Mouse (Mus musculus) embryonic stem cell, embryonic (primary cell): ENCODE measurements around the gene Cep135.

ENCODE experiments used
- CTCF ChIA-PET, 4 experiments: fragments of 300-600 bp in 2 of 4; fragments of 350-600 bp in 2 of 4; sonication (Branson Sonifier 250); formaldehyde crosslinking; loops; one replicate each; lab custom pipeline; 2022; ENCODE audit warnings: inconsistent platforms in 2 of 4; lab: Charles Lee
- POLR2A ChIA-PET, 4 experiments: fragments of 300-600 bp in 2 of 4; fragments of 350-600 bp in 2 of 4; sonication (Branson Sonifier 250); formaldehyde crosslinking; loops; one replicate each; lab custom pipeline; 2022; ENCODE audit warnings: antibody characterized with exemption in 4 of 4, inconsistent platforms in 1 of 4; lab: Charles Lee

Cep135 gene

DNA sequence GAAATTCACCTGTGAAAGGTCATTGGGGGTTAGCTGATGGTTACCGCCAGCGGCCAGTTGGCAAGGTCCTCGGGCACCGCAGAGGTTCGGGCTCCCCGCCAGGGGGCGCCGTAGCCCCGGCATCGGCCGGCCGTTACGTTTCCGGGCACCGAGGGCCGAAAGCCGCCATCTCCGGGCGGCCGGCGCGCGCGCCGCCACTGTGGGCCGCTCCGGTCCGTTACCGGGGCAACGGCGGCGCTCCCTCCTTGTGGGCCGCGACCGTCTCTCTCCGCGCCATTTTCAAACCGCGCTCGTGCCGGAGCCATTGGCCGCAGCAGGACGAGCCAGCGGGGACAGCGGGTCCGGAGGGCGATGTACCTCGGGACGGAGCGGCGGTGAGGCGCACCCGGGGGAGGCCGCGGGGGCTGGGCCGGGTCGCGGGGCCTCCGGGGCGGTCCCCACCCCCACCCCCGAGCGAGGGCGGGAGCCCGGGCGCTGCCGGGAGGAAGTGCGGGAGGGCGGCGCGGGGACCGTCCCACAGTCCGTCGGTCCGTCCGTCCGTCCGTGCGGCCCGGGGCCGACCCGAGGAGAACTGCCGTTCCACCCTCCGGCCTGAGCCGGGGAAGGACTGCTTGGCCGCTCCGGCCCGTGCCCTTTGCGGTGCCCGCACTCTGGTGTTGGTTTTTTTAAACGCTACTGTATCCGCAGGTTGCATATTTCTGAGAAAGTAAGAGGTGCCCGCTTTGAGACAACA lies at the start of gene Cep135:
Cep135 (plus strand) TSS at position 148 of the 733 bp plus-strand sequence.
- ChIA-PET CTCF (interaction anchor here in 3 of 4 experiments (0.6 to 1.6 kb wide), 6 partner anchors 8 to 314 kb away, joined by 3 to 11 read pairs (median 3); no protein-coding TSS in a partner anchor), POLR2A (interaction anchor here in 1 of 4 experiments (0.9 kb wide), 1 partner anchor 45 kb away, joined by 3 read pairs; no protein-coding TSS in a partner anchor)

DNA sequence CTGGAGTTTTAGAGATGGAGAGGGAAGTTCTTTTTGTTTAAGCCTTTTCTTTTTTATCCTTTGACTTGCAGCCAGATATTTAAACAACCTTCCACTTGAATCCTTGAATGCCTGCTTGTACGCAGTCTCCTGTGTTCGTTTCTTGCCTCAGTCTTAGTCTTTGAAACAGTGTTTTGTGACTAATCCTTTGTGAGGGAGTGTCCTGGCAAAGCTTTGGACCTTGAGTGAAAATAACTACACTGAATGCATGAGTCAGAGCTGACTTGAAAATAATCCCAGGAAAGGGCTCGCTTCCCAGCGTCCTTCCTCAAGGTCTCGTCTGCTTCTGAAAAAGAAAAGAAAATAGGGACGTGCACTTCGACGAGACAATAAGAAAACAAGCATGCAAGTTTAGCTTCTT lies 48.3 kb upstream of the Cep135 start:
- ChIA-PET CTCF (interaction anchor here in 1 of 4 experiments (0.6 kb wide), 2 partner anchors 40 to 254 kb away, joined by 3 to 4 read pairs; no protein-coding TSS in a partner anchor), POLR2A (interaction anchor here in 1 of 4 experiments (0.7 to 1.3 kb wide), 2 partner anchors 9 to 17 kb away, joined by 3 to 4 read pairs; no protein-coding TSS in a partner anchor)

DNA sequence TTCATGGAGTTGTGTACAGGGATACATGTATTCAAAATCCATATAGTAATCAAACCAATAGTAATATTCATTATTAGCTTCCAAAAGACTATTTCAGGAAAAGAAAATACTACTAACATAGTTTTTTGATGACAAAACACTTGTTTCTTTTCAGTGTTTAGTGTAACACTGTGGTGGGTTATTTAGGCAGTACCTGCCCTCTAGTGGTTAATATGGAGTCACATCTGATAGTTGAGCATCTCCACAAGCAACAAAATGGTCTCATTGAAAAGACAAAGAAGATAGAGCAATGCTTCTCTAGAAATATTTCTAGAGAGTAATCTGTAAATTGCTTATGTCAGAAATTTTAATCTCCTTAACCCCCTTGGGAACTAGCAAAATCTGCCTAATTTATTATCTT lies 47.7 kb upstream of the Cep135 start:
- POLR2A ChIA-PET: interaction anchor here in 1 of 4 experiments (0.6 kb wide), 1 partner anchor 588 kb away, joined by 3 read pairs; no protein-coding TSS in a partner anchor
- CTCF ChIA-PET: interaction anchor here in 1 of 4 experiments (0.6 kb wide), 1 partner anchor 40 kb away, joined by 3 read pairs; no protein-coding TSS in a partner anchor

DNA sequence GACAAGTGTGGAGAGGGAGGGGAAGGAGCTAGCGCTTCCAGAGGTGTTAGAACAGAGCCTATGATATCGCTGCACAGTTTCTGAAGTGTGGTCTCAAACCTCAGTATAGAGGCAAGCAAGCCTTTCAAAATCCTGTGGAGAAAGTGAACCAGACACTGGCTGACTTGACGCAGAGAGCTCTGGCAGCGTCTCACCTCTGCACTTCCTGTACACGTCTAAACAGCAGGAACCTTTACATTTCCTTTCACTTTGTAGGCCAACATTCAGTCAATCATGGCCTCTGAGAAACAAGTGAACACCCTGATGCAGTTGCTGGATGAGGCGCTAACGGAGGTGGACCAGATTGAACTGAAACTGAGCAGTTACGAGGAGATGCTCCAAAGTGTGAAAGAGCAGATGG lies 45.3 kb upstream of the Cep135 start:
- POLR2A ChIA-PET: interaction anchor here in 2 of 4 experiments (0.6 to 1.7 kb wide), 2 partner anchors 14 to 1272 kb away, joined by 3 to 5 read pairs; partner anchors contain the start of gene Exoc1 (in 1 of the 2)
- CTCF ChIA-PET: interaction anchor here (0.6 to 1.3 kb wide), 4 partner anchors 11 to 965 kb away, joined by 3 to 15 read pairs (median 4); partner anchors contain the start of gene Kdr (in 1 of the 4)

DNA sequence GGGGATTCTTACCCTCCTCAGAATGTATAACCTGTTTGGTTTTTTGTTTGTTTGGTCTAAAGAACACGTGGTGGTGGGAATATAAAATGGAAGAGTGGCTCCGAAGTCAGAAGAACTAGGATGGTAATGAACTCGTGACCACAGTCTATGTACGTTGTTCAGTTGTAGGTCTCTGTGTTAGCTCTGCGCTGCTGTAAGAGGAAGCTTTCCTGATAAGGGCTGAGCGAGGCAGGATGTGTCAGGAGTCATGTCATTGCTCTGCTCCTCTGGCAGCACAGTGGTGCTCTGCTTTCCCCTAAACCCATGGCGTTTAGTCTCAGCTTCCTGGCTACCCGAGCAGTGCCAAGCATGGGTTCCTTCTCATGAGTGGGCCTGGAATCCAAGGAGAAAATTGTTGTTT lies 38.1 kb upstream of the Cep135 start:
- POLR2A ChIA-PET: interaction anchor here in 1 of 4 experiments (1.1 kb wide), 1 partner anchor 14 kb away, joined by 3 read pairs; no protein-coding TSS in a partner anchor
- CTCF ChIA-PET: no interaction called here

DNA sequence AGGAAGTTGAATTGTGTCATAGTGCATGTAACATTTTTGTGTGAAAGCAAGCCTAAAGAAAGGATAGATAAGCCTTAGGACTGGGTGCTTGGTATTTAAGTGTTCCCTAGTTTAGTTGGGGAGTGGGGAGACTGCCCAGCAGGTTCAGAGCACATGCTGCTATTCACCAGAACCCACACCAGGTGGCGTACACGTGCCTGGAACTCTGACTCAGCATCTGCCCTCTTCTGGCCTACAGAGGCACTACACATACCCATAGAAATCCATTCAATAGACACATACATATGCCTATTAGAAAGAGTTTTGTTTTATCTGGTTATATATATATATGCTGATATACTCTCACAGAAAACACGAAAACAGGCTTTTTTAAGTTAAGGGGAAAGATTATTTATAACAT lies 23.2 kb upstream of the Cep135 start:
- POLR2A ChIA-PET: interaction anchor here in 1 of 4 experiments (1.2 kb wide), 1 partner anchor 36 kb away, joined by 3 read pairs; the partner anchor contains the start of gene Exoc1
- CTCF ChIA-PET: no interaction called here

DNA sequence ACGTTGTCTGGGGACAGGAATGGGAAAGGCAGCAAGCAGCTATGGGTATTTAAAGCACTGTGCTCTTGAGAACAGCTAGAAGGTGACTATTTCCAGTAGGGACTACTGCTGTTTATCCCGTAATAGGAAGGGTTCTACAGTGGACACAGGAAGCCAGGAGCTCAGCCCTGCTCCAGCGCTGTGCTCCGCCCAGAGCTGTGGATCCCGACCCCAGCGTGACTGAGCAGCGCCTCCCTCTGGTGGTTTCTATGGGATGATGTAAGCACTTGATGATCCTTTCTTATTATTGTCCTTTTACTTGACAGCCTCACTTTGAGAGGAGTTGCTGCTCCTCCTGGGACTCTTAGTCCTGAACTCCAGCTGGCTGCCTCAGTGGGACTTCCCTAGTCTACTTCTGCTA lies 14.2 kb upstream of the Cep135 start:
- POLR2A ChIA-PET: interaction anchor here in 2 of 4 experiments (1.0 kb wide), 2 partner anchors 16 to 434 kb away, joined by 3 read pairs; partner anchors contain the start of gene Srd5a3 (in 1 of the 2)
- CTCF ChIA-PET: interaction anchor here in 3 of 4 experiments (0.6 to 1.0 kb wide), 3 partner anchors 14 to 703 kb away, joined by 3 to 5 read pairs (median 3); partner anchors contain the start of gene Cep135 (in 1 of the 3)

DNA sequence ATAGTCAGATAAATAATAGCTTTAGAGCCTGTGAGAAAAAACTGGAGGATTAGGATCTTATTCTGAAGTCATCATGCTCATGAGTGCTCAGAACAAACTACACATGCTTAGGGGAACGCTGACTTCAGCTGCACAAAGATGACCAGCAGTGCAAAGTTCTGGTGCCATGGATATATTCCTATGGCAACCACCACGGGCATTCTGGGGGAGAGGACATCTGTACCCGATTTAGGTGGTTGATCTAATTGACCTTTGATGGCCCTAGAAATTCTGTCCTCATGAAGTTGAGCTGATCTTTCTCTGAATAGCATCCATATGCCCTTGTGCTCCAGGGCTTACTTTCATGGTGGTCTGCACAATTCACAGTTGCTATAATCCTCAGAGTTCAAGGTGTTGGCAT lies 11.5 kb upstream of the Cep135 start:
- ChIA-PET CTCF (no interaction called here), POLR2A (interaction anchor here in 1 of 4 experiments (1.3 kb wide), 1 partner anchor 10 kb away, joined by 3 read pairs; no protein-coding TSS in a partner anchor)

DNA sequence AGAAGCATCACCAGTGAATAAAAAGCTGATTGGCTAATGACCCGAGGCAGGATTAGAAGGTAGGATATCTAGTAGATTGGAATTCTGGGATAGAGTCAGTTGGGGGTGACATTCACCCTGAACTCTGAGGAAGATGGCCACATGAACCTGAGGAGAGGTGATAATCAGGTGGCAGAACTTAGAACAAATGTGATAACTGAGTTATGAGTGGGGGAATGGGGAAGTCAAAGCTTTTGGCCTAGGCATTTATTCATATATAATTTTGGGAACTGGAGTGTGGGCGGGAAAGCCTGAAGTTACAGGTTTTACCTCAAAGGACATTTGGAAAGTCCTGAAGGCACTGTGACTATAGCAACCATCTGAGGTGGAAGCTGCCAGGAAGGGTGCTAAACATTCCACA lies 3.1 kb upstream of the Cep135 start:
- CTCF ChIA-PET: no interaction called here
- POLR2A ChIA-PET: interaction anchor here in 1 of 4 experiments (0.6 kb wide), 1 partner anchor 944 kb away, joined by 5 read pairs; no protein-coding TSS in a partner anchor

DNA sequence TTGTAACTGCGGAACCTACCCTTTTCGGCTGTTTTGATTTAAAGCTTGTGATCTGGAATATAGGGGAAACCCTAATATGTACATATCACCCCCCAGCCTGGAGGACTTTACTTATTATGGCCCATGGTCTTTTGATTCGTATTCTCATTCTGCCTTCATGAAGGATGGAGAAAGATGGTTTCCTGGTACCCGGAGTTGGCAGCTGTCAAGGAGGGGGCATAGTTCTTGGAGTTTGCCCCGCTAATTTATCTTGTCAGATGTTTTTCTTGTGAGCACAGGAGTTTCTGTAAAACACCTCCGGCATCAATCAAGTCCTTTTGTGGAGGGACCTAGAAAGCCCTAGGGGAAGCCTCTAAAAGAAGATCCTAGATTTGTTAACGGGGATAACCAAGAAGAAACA lies 813 bp downstream of the Cep135 start:
- POLR2A ChIA-PET: interaction anchor here in 3 of 4 experiments (0.6 to 1.6 kb wide), 8 partner anchors 15 to 386 kb away, joined by 3 to 4 read pairs (median 3); partner anchors contain the start of gene Srp72 (in 1 of the 3)
- CTCF ChIA-PET: no interaction called here

DNA sequence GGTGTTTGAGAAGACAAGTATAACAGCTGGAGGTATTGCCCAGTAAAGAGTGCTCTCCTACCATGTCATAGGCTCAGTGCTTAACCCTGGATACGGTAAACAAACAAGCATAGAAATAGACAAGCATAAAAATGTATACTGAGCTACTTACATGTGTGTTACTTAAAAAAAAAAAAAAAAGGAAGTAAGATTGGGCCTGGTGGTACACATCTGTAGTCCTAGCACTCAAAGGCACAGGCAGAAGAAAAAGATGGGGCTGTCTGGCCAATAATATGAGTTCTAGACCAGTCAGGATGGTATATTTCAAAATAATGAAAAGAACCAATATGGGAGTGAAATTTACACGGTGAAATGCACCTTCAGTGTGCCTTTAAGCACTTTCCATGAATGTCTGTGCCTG lies 1.5 kb downstream of the Cep135 start:
- POLR2A ChIA-PET: interaction anchor here in 3 of 4 experiments (0.6 to 1.6 kb wide), 8 partner anchors 15 to 385 kb away, joined by 3 to 4 read pairs (median 3); partner anchors contain the start of gene Srp72 (in 1 of the 3)
- CTCF ChIA-PET: no interaction called here

DNA sequence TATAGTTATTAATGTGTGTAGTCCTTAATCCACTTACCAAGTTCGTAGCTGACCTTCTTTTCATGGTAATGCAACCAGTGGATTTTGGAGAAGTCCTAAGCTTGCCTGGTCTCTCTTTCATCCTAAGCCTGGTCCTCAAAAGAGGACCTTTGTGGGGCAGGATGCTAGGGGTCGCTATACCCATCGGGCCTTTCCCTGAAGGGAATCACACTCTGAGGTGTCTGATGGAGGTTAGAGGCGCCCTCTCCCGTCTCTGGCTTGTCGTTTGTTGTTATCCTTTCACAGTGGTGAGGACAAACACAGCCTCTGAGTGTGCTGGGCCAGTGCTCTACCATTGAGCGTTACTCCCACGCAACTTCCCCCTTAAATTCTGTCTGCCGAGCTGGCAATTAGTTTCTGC lies 3.4 kb downstream of the Cep135 start:
- CTCF ChIA-PET: no interaction called here
- POLR2A ChIA-PET: no interaction called here

DNA sequence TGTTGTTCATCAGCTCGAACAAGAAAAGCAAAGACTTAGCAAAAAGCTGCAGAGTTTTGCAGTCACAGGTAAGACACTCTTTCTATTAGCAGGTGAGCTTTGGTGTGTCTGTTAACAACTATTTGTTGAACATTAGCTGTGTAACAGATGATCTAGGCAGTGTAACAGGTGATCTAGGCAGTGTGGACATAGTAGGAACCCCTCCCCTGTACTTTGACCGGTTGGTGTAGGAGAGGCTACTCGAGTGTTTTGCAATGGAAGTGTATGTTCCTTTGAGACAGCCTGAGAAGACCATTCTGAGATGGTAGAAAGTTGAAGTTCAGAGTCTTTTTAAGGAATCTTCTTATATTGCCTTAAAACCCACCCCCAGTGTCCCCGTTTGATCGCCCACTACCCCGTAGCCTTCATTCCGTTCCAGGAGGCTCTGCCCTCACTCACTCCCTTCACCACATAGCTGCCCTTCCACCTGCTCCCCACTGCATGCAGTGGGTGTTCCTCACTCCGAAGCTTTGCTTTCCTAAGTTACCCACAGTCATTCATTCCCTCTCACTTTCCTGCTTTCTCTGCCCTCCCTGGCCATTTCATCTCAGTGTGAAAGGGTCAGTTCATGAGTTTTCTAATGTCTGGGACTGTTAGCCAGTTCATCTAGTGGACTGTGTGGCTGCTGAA lies 21.3 kb downstream of the Cep135 start:
- POLR2A ChIA-PET: no interaction called here
- CTCF ChIA-PET: no interaction called here

DNA sequence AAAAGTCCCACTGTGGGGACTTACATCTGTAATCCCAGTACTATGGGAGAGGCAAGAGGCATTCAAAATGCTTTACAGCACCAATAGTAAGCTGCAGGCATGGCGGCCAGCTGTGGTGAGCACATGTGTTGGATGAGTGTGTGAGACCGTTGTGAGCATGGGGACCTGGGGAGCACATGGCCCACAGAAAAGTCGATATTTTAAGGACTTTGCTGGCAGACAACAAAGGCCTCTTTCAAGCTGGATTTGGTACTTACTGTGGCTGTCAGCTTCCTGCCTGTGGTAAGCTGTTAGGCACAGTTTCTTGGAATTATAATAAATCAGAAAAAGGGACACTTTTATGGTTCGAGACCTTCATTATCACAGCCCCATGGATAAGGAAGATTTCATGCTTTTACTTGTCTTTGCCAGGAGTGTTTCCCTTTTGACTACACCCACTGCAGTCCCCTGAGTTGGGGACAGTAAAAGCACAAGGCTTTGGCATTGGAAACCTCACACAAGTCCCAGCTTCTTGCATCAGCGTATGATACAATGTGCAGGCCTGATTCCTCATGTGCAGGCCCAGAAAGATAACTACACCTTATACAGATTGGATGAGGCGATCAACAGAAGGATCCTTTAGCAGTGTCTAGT lies 24.5 kb downstream of the Cep135 start:
- ChIA-PET CTCF (no interaction called here), POLR2A (no interaction called here)

DNA sequence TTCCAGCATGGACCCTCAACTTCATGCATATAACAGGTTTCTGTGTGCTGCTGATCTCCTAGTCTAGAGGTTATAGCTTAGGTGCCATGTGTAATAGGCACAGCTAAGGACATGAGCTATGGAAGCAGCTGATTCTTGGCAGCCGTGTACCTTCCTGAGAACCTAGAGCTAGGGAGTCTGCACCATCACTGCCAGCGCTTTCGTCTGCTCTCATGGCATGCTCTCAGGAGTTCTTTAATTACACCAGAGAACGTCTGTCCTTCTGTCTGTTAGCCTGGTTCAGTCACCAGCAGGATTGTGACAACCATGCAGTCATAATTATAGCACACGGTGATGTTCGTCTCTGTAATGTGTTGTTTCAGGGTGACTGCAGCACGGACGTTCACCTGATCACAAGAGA lies 26.8 kb downstream of the Cep135 start:
- ChIA-PET POLR2A (no interaction called here), CTCF (interaction anchor here in 1 of 4 experiments (0.7 kb wide), 1 partner anchor 117 kb away, joined by 5 read pairs; no protein-coding TSS in a partner anchor)

DNA sequence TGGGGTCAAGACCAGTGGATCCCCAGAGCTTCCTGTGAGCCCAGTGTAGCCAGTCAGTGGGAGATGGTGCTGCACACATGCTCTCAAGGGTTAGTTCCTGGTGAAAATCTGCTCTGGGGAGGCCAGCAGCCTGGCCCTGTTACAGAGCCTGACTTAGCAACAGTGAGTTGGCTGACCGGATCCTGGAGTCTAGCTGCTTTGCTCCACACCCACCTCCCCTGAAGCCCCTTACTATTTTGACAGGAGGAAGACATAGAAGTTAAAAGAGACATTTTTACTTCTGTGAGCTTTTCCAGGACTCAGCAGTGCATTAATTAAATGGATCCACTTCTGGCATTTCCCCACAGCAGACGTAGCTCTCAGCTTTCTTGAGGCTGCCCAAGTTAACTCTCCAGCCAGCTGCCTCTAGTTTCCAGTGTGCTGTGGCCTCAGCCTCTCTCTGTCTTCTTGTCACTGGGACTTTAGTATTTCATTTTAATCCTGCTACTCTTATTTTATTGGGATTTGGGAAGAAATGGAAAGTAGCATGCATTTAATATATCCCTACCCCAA lies 27.8 kb downstream of the Cep135 start:
- CTCF ChIA-PET: no interaction called here

DNA sequence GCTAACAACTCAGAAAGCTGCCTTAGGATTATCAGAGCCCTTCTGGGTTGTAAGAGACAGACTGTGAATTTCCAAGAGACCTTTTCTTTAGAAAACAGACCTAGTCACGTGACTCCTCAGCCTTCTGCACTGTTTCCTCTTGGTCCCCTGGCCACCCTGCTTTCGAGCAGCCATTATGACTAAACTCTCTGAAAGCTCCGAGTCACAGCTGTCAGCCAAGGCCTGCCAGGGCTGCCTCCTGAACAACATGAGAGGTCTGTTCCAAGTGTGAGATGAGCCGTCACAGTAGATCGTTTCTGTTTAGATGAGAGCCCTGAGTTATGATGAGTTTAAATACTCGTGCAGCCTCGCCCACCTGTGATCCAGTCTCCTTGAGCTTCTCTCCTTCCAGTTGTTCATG lies 30.3 kb downstream of the Cep135 start:
- CTCF ChIA-PET: no interaction called here
- POLR2A ChIA-PET: no interaction called here

More for the DNA sequence above, 27.8 kb downstream of the Cep135 start:
- POLR2A ChIA-PET: interaction anchor here in 1 of 4 experiments (0.8 to 1.2 kb wide), 2 partner anchors 13 to 59 kb away, joined by 3 read pairs; no protein-coding TSS in a partner anchor

DNA sequence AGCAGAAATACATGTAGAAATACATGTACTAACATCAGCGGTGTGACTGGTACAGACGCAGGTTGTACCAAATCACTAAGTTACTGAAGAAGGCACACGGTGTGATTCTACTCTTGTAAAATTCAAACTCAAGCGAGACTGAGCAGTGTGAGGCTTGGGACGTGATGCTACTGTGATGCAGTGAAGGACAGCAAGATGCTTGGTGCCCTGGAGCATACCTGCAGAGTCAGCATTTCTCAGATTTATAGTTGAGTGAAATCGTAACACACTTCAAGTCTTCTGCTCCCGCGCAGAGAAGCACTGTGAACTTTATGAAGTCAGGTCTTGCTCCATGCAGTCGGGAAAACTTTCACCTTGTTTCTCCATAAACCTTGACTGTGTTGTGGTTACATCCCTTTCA lies 35.3 kb downstream of the Cep135 start:
- ChIA-PET POLR2A (no interaction called here), CTCF (interaction anchor here in 1 of 4 experiments (0.8 kb wide), 1 partner anchor 549 kb away, joined by 3 read pairs; no protein-coding TSS in a partner anchor)
